Mouse (Mus musculus) heart, postnatal 0 days (tissue): Measurements from ENCODE around the gene AC124502.3.

Experiments used
- CTCF ChIP-seq: IDR thresholded peaks from 2 replicates; pipeline ENCODE4 v1.5.1; 2016; ENCODE audit warnings: antibody characterized with exemption, control low read depth, low read depth
- EP300 ChIP-seq: IDR thresholded peaks from 2 replicates; pipeline ENCODE4 v1.6.1; 2016; ENCODE audit warnings: antibody characterized with exemption, low read depth

- TF ChIP-seq CTCF (no peak), EP300 (no peak)
These were observed 12.8 kb downstream of the AC124502.3 start for GRCm38 (mm10) chr19:5051515-5051914.
